Mouse (Mus musculus): Measurements from ENCODE around the gene Taco1. TPM values are rescaled to one million over a fixed set of nuclear protein-coding genes. Genes with fewer than 3 reads are reported as not detected.
"Not testable (repeated sequence)": the region's sequence is repeated elsewhere in the genome, so short reads cannot be mapped to it uniquely, and the experiment has no call there.

The Taco1 gene
- 8.8 and 9.9 TPM in 2 replicates for polyA plus RNA-seq (2014; fragmentation: Nextera tagmentation; extraction: Ambion mirVana)

DNA sequence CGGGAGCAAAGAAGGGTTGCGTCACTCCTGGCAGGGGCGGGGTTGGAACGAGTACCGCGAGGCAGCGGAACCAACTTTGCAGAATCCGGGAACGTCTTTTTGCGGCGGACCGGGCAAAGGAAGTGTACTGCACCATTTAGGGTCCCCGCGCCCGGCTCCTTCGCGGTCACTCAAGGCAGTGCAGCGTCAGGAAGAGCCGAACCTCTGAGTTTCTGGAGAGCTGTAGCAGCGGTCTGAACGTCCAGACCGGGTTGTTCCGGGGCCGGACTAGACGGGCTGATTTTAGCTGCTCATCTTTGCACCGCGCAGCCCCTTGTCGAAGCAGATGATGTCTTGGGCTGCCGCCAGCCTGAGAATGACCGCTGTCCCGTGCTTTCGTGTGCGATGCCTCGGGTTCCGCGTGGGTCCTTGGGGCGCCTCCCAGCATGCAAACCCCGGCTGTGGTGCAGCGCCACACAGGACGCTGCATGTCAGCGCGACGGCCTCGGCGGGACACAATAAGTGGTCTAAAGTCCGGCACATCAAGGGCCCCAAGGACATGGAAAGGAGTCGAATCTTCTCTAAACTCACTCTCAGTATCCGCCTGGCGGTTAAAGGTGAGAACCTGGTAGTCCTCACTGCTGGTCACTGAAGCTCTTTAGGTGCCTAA is at the start of gene Taco1:
Gene Taco1 (plus strand): TSS at position 139 of the 649 bp plus-strand sequence.
- peak; percentile 96 for ATAC-seq (replicated peaks; ENCODE audit: low FRiP score)
- WGBS = under 1% methylated on average over 49 of the region's 49 CpGs

DNA sequence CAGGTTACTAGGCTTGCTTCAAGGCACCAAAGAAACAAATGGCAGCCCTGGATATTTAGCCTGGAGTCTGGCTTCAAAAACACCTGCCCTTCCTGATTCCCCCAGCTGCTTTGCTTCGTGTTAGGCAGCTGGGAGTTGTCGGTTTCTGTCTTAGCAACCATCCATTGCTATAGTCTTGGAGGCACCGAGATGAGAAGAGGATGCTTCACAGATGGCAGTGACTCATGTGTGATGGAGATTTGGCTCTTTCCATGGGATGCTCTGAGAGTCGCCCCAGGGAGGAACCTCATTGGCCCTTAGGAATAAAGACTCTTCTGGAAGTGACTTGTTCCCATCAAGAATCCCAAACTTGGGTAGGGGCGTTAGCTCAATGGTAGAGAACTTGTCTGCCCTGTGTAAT is 49.4 kb upstream of the Taco1 start:
- Histone ChIP-seq H3K4me3 (ENCODE audit: low read depth, low read length) (no peak overlapping the region), H3K27ac (ENCODE audit: low read depth, low read length) (no peak overlapping the region), H3K9me3 (ENCODE audit: control insufficient read depth, low read length) (no peaks in the 10 kb centered on the region), H3K27me3 (ENCODE audit: control insufficient read depth, insufficient read depth, low read length) (peaks cover 7% of the 10 kb centered on the region), H3K9ac (ENCODE audit: low read length) (no peak overlapping the region), H3K36me3 (ENCODE audit: control insufficient read depth, insufficient read depth, low read length) (no peaks in the 10 kb centered on the region), H3K4me1 (replicated peaks; ENCODE audit: control insufficient read depth, insufficient read depth, low read length) (0 out of 2 replicates have a peak, but pooled peaks cover 2% of the 10 kb centered on the region), H3K4me2 (ENCODE audit: low read depth, low read length, severe bottlenecking) (no peak overlapping the region)
- 89% methylated on average over 5 of the region's 5 CpGs for WGBS
- no peak for ATAC-seq (replicated peaks; ENCODE audit: low FRiP score)
- DNase-seq (ENCODE audit: low spot score) = no peak

More for the DNA sequence above, at the start of gene Taco1:
- H3K9ac ChIP-seq (ENCODE audit: low read length) = peak within 1 kb of the TSS; percentile 87
- H3K4me2 ChIP-seq (ENCODE audit: low read depth, low read length, severe bottlenecking) = peak within 1 kb of the TSS; percentile 77
- no peaks in the 10 kb centered on the region for H3K9me3 ChIP-seq (ENCODE audit: control insufficient read depth, low read length)
- peak within 1 kb of the TSS; percentile 82 for H3K4me3 ChIP-seq (ENCODE audit: low read depth, low read length)
- peak within 1 kb of the TSS; percentile 58 for H3K27ac ChIP-seq (ENCODE audit: low read depth, low read length)
- DNase-seq (ENCODE audit: low spot score) = peak; percentile 96
- H3K4me1 ChIP-seq (replicated peaks; ENCODE audit: control insufficient read depth, insufficient read depth, low read length) = no peaks in the 10 kb centered on the region
- no peaks in the 10 kb centered on the region for H3K36me3 ChIP-seq (ENCODE audit: control insufficient read depth, insufficient read depth, low read length)
- no peaks in the 10 kb centered on the region for H3K27me3 ChIP-seq (ENCODE audit: control insufficient read depth, insufficient read depth, low read length)

GRCm38 (mm10) chr11:106020051-106020763 is 45.7 kb upstream of the Taco1 start:
- H3K4me2 ChIP-seq (ENCODE audit: low read depth, low read length, severe bottlenecking) = peak overlapping the region; percentile 85
- WGBS = under 1% methylated on average over 50 of the region's 50 CpGs
- H3K27me3 ChIP-seq (ENCODE audit: control insufficient read depth, insufficient read depth, low read length) = peaks cover 7% of the 10 kb centered on the region
- DNase-seq (ENCODE audit: low spot score) = peak; percentile 57
- H3K4me1 ChIP-seq (replicated peaks; ENCODE audit: control insufficient read depth, insufficient read depth, low read length) = 0 out of 2 replicates have a peak, but pooled peaks cover 2% of the 10 kb centered on the region
- H3K36me3 ChIP-seq (ENCODE audit: control insufficient read depth, insufficient read depth, low read length) = no peaks in the 10 kb centered on the region
- H3K9me3 ChIP-seq (ENCODE audit: control insufficient read depth, low read length) = no peaks in the 10 kb centered on the region
- H3K27ac ChIP-seq (ENCODE audit: low read depth, low read length) = no peak overlapping the region
- H3K9ac ChIP-seq (ENCODE audit: low read length) = peak overlapping the region; percentile 55
- ATAC-seq (replicated peaks; ENCODE audit: low FRiP score) = peak; percentile 51; the same call in 1 of the 2 replicates
- H3K4me3 ChIP-seq (ENCODE audit: low read depth, low read length) = peak overlapping the region; percentile 40

DNA sequence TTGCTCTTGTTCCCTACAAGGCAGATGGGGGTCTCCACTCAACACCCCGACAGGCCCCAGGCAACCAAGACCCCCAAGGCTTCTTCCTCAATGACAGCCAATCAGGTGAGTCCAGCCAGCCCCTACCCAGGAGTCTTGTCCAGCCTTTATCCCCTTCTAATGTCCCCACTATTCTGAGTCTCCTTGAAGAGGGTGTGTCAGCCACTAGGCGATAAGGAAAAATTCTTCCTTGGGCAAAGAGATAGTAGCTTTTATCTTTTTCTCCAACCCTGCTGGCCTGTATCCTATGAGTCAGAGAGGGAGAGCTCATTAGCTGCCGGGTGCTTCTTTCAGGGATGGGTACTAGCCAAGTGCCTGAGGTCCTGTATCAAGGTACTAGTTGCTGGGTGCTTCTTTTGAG is 40.1 kb upstream of the Taco1 start:
- DNase-seq (ENCODE audit: low spot score) (no peak), ATAC-seq (replicated peaks; ENCODE audit: low FRiP score) (no peak)
- no peak overlapping the region for H3K9ac ChIP-seq (ENCODE audit: low read length)
- H3K4me2 ChIP-seq (ENCODE audit: low read depth, low read length, severe bottlenecking) = no peak overlapping the region
- peaks cover 3% of the 10 kb centered on the region; the same call in 1 of the 2 replicates for H3K27me3 ChIP-seq (ENCODE audit: control insufficient read depth, insufficient read depth, low read length)
- WGBS = 89% methylated on average over 3 of the region's 3 CpGs
- no peak overlapping the region for H3K27ac ChIP-seq (ENCODE audit: low read depth, low read length)
- no peaks in the 10 kb centered on the region for H3K36me3 ChIP-seq (ENCODE audit: control insufficient read depth, insufficient read depth, low read length)
- no peak overlapping the region for H3K4me3 ChIP-seq (ENCODE audit: low read depth, low read length)
- no peaks in the 10 kb centered on the region for H3K4me1 ChIP-seq (replicated peaks; ENCODE audit: control insufficient read depth, insufficient read depth, low read length)
- H3K9me3 ChIP-seq (ENCODE audit: control insufficient read depth, low read length) = no peaks in the 10 kb centered on the region

- H3K4me3 ChIP-seq (ENCODE audit: low read depth, low read length) = no peak overlapping the region
- no peak overlapping the region for H3K4me2 ChIP-seq (ENCODE audit: low read depth, low read length, severe bottlenecking)
- DNase-seq (ENCODE audit: low spot score) (peak; percentile 69), ATAC-seq (replicated peaks; ENCODE audit: low FRiP score) (no peak)
- H3K36me3 ChIP-seq (ENCODE audit: control insufficient read depth, insufficient read depth, low read length) = no peaks in the 10 kb centered on the region
- no peaks in the 10 kb centered on the region for H3K4me1 ChIP-seq (replicated peaks; ENCODE audit: control insufficient read depth, insufficient read depth, low read length)
- no peaks in the 10 kb centered on the region; the same call in 1 of the 2 replicates for H3K27me3 ChIP-seq (ENCODE audit: control insufficient read depth, insufficient read depth, low read length)
- H3K9me3 ChIP-seq (ENCODE audit: control insufficient read depth, low read length) = no peaks in the 10 kb centered on the region
- 50% methylated on average over 10 of the region's 11 CpGs for WGBS
- no peak overlapping the region for H3K27ac ChIP-seq (ENCODE audit: low read depth, low read length)
- no peak overlapping the region for H3K9ac ChIP-seq (ENCODE audit: low read length)
These were observed 39.3 kb upstream of the Taco1 start for GRCm38 (mm10) chr11:106026465-106027151.

DNA sequence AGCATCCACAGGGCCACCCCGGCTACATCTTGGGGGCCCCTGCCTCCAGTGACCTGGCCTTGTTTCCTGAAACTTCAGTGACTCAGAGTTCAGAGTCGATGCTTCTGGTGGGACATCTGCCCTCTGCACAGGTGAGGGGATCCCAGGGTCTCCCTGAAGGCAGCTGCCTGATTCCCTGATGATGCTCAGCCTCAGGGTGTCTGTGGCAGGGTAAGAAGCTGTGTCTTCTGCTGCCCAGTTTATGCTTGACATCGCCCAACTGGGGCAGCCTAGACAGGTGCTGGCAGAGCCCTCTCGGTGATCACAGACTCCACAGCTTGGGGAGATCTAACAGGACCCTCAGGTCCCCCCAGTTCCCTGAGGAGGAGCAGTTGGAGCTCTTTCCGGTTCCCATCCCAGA is 38.3 kb upstream of the Taco1 start:
- 89% methylated on average over 5 of the region's 5 CpGs for WGBS
- Histone ChIP-seq H3K36me3 (ENCODE audit: control insufficient read depth, insufficient read depth, low read length) (no peaks in the 10 kb centered on the region), H3K9ac (ENCODE audit: low read length) (no peak overlapping the region), H3K4me2 (ENCODE audit: low read depth, low read length, severe bottlenecking) (no peak overlapping the region), H3K4me3 (ENCODE audit: low read depth, low read length) (no peak overlapping the region), H3K27ac (ENCODE audit: low read depth, low read length) (no peak overlapping the region), H3K27me3 (ENCODE audit: control insufficient read depth, insufficient read depth, low read length) (no peaks in the 10 kb centered on the region), H3K9me3 (ENCODE audit: control insufficient read depth, low read length) (no peaks in the 10 kb centered on the region), H3K4me1 (replicated peaks; ENCODE audit: control insufficient read depth, insufficient read depth, low read length) (no peaks in the 10 kb centered on the region)
- ATAC-seq (replicated peaks; ENCODE audit: low FRiP score) (no peak), DNase-seq (ENCODE audit: low spot score) (no peak)

GRCm38 (mm10) chr11:106032074-106032473 is 33.8 kb upstream of the Taco1 start:
- not testable (repeated sequence) for H3K4me1 ChIP-seq (replicated peaks; ENCODE audit: control insufficient read depth, insufficient read depth, low read length)

DNA sequence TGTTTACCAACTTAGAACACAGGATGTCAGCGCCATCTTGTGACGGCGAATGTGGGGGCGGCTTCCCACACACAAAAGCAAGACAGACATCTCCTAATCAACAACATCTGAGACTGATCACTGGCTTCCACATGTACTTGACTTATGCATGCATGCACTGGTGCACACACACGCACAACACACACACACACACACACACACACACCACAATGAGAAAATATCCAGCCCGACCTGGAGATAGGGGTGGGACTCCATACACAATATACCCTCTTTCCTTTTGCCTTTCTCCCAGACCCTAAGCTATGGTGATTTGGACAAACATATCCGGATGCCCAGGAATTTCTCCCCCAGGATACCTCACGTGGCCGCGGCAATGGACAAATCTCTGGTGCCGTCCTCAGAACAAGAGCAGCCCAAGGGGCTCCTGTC is 32.4 kb upstream of the Taco1 start:
- no peaks in the 10 kb centered on the region for H3K9me3 ChIP-seq (ENCODE audit: control insufficient read depth, low read length)
- DNase-seq (ENCODE audit: low spot score) (no peak), ATAC-seq (replicated peaks; ENCODE audit: low FRiP score) (no peak)
- H3K27me3 ChIP-seq (ENCODE audit: control insufficient read depth, insufficient read depth, low read length) = no peaks in the 10 kb centered on the region
- H3K4me1 ChIP-seq (replicated peaks; ENCODE audit: control insufficient read depth, insufficient read depth, low read length) = peaks cover 4% of the 10 kb centered on the region; the same call in 1 of the 2 replicates
- no peak overlapping the region for H3K4me3 ChIP-seq (ENCODE audit: low read depth, low read length)
- H3K9ac ChIP-seq (ENCODE audit: low read length) = peak overlapping the region; percentile 20; the same call in 1 of the 2 replicates
- H3K4me2 ChIP-seq (ENCODE audit: low read depth, low read length, severe bottlenecking) = peak overlapping the region; percentile 35; the same call in 1 of the 2 replicates
- WGBS = 50% methylated on average over 11 of the region's 11 CpGs
- H3K36me3 ChIP-seq (ENCODE audit: control insufficient read depth, insufficient read depth, low read length) = no peaks in the 10 kb centered on the region
- 0 out of 2 replicates have a peak overlapping the region, but pooled peaks have one; percentile 34 for H3K27ac ChIP-seq (ENCODE audit: low read depth, low read length)

More at GRCm38 (mm10) chr11:106032074-106032473, 33.8 kb upstream of the Taco1 start:
- H3K4me2 ChIP-seq (ENCODE audit: low read depth, low read length, severe bottlenecking); H3K9me3 ChIP-seq (ENCODE audit: control insufficient read depth, low read length); H3K27ac ChIP-seq (ENCODE audit: low read depth, low read length); DNase-seq (ENCODE audit: low spot score); H3K9ac ChIP-seq (ENCODE audit: low read length); H3K27me3 ChIP-seq (ENCODE audit: control insufficient read depth, insufficient read depth, low read length); ATAC-seq (replicated peaks; ENCODE audit: low FRiP score); H3K36me3 ChIP-seq (ENCODE audit: control insufficient read depth, insufficient read depth, low read length): not testable (repeated sequence)
- H3K4me3 ChIP-seq (ENCODE audit: low read depth, low read length) = peak overlapping the region; percentile 22; the same call in 1 of the 2 replicates
- 46% methylated on average over 3 of the region's 25 CpGs for WGBS
